Mouse (Mus musculus) hindbrain, postnatal 0 days (tissue): ENCODE measurements around the gene Olfr1274-ps. TPM values are rescaled to one million over a fixed set of nuclear protein-coding genes. Genes with fewer than 3 reads are reported as not detected.
"Not testable (repeated sequence)": the region's sequence is repeated elsewhere in the genome, so short reads cannot be mapped to it uniquely, and the experiment has no call there.

Experiments
- ATAC-seq: fragments of 200-750 bp; cut with Nextera tagmentation; 2 replicates; pipeline ENCODE4 v1.8.0; 2017; ENCODE audit warnings: mild to moderate bottlenecking, moderate TSS enrichment, moderate library complexity
- DNase-seq: peaks from one replicate; pipeline ENCODE4 v3.0.0-alpha.2; 2015; ENCODE audit warnings: low spot score
- H3K27ac ChIP-seq: fragments of 300-500 bp; sonication (generic); 2 replicates; pipeline ENCODE4 v1.5.1; 2014; ENCODE audit warnings: mild to moderate bottlenecking
- H3K27me3 ChIP-seq: fragments of 300-500 bp; sonication (generic); 2 replicates; pipeline ENCODE4 v1.6.1; 2014; ENCODE audit warnings: low read length, mixed read lengths; ENCODE audit not compliant: insufficient read depth
- H3K36me3 ChIP-seq: fragments of 300-500 bp; sonication (generic); 2 replicates; pipeline ENCODE4 v1.6.1; 2014; ENCODE audit warnings: low read length, mixed read lengths; ENCODE audit not compliant: insufficient read depth
- H3K4me1 ChIP-seq: fragments of 300-500 bp; sonication (generic); 2 replicates; pipeline ENCODE4 v1.6.1; 2014; ENCODE audit warnings: antibody characterized with exemption, low read length, mixed read lengths; ENCODE audit not compliant: insufficient read depth
- H3K4me2 ChIP-seq: fragments of 300-500 bp; sonication (generic); 2 replicates; pipeline ENCODE4 v1.6.1; 2014; ENCODE audit warnings: low read depth, mild to moderate bottlenecking, low read length, moderate library complexity, mixed read lengths
- H3K4me3 ChIP-seq: fragments of 300-500 bp; sonication (generic); 2 replicates; pipeline ENCODE4 v1.5.1; 2014; ENCODE audit warnings: low read length
- H3K9ac ChIP-seq: fragments of 300-500 bp; sonication (generic); replicated peaks from 2 replicates; pipeline ENCODE4 v1.6.1; 2014; ENCODE audit warnings: mild to moderate bottlenecking, low read length, moderate library complexity, mixed read lengths
- H3K9me3 ChIP-seq: fragments of 300-500 bp; sonication (generic); 2 replicates; pipeline ENCODE4 v1.6.1; 2016; ENCODE audit warnings: low read length, mixed read lengths
- WGBS: fragments of 180-500 bp; shearing (Covaris S2); extraction: QIAGEN DNeasy Blood & Tissue Kit; methylation state at CpG from one replicate; pipeline ENCODE4 v1.1.7; 2014; 5-methylcytosine and 5-hydroxymethylcytosine counted together
- polyA plus RNA-seq: library from polyadenylated mRNA; unstranded; fragments of >200 nt; fragmentation: Nextera tagmentation; extraction: Ambion mirVana; gene quantifications from 2 replicates; pipeline ENCODE4 v1.2.1, GENCODE M21; 2015
- total RNA-seq: library from RNA; depleted of rRNA; stranded (reverse); fragments of >200 nt; gene quantifications from 2 replicates; pipeline ENCODE4 v1.2.3, GENCODE M21; 2014; rRNA removed

Gene Olfr1274-ps
- not detected in 2 replicates for total RNA-seq
- not detected in 2 replicates for polyA plus RNA-seq

GRCm38 (mm10) chr2:90398633-90399107 is at the start of gene Olfr1274-ps:
TSS of gene Olfr1274-ps (plus strand) at chr2:90398683.
- not testable (repeated sequence) for H3K9ac ChIP-seq
- WGBS: 90% methylated on average over 5 of the region's 7 CpGs

GRCm38 (mm10) chr2:90351047-90351446 is 47.4 kb upstream of the Olfr1274-ps start:
- H3K27me3 ChIP-seq, H3K4me3 ChIP-seq, H3K4me1 ChIP-seq, H3K36me3 ChIP-seq, H3K9me3 ChIP-seq, DNase-seq, H3K4me2 ChIP-seq, H3K27ac ChIP-seq, H3K9ac ChIP-seq: not testable (repeated sequence)
- WGBS: no CpG with 5 or more reads among the region's 6 CpGs
- ATAC-seq: peak; percentile 62; the same call in 1 of the 2 replicates

More at GRCm38 (mm10) chr2:90398633-90399107, at the start of gene Olfr1274-ps:
- not testable (repeated sequence) for H3K27ac ChIP-seq, H3K4me1 ChIP-seq, ATAC-seq, H3K27me3 ChIP-seq, H3K4me3 ChIP-seq, H3K9me3 ChIP-seq, DNase-seq, H3K36me3 ChIP-seq, H3K4me2 ChIP-seq

- H3K4me3 ChIP-seq, H3K9ac ChIP-seq, H3K36me3 ChIP-seq, DNase-seq, H3K4me2 ChIP-seq, H3K9me3 ChIP-seq, H3K27me3 ChIP-seq, H3K4me1 ChIP-seq, H3K27ac ChIP-seq: not testable (repeated sequence)
- ATAC-seq: 0 out of 2 replicates have a peak, but pooled peaks have one; percentile 61
- WGBS: no CpG with 5 or more reads among the region's 3 CpGs
Observed at GRCm38 (mm10) chr2:90351540-90351939, 46.9 kb upstream of the Olfr1274-ps start.

- WGBS: no CpG with 5 or more reads among the region's 5 CpGs
Observed at GRCm38 (mm10) chr2:90359229-90359628, 39.3 kb upstream of the Olfr1274-ps start.

GRCm38 (mm10) chr2:90360199-90360598 is 38.3 kb upstream of the Olfr1274-ps start:
- not testable (repeated sequence) for H3K9me3 ChIP-seq, H3K4me1 ChIP-seq, H3K4me2 ChIP-seq, H3K9ac ChIP-seq, H3K36me3 ChIP-seq, H3K27me3 ChIP-seq, DNase-seq, H3K4me3 ChIP-seq, H3K27ac ChIP-seq, ATAC-seq
- no CpG with 5 or more reads among the region's 4 CpGs for WGBS

More at GRCm38 (mm10) chr2:90359229-90359628, 39.3 kb upstream of the Olfr1274-ps start:
- not testable (repeated sequence) for H3K27ac ChIP-seq, H3K9ac ChIP-seq, ATAC-seq, H3K27me3 ChIP-seq, H3K9me3 ChIP-seq, H3K4me3 ChIP-seq, DNase-seq, H3K4me1 ChIP-seq, H3K36me3 ChIP-seq, H3K4me2 ChIP-seq

- not testable (repeated sequence) for H3K27me3 ChIP-seq, H3K9ac ChIP-seq, H3K9me3 ChIP-seq, H3K36me3 ChIP-seq, H3K27ac ChIP-seq, H3K4me1 ChIP-seq, H3K4me3 ChIP-seq, H3K4me2 ChIP-seq
- ATAC-seq (0 out of 2 replicates have a peak, but pooled peaks have one; percentile 43), DNase-seq (peak; percentile 28)
- 49% methylated on average over 4 of the region's 4 CpGs for WGBS
Observed at GRCm38 (mm10) chr2:90414110-90414821, 15.8 kb downstream of the Olfr1274-ps start.

GRCm38 (mm10) chr2:90422282-90422681 is 23.8 kb downstream of the Olfr1274-ps start:
- not testable (repeated sequence) for H3K9ac ChIP-seq, DNase-seq, H3K9me3 ChIP-seq, ATAC-seq, H3K4me1 ChIP-seq, H3K27me3 ChIP-seq, H3K36me3 ChIP-seq, H3K4me3 ChIP-seq, H3K4me2 ChIP-seq, H3K27ac ChIP-seq
- WGBS: 78% methylated on average over 6 of the region's 6 CpGs

GRCm38 (mm10) chr2:90424937-90425336 is 26.5 kb downstream of the Olfr1274-ps start:
- H3K27me3 ChIP-seq, H3K4me3 ChIP-seq, H3K4me1 ChIP-seq, H3K4me2 ChIP-seq, H3K9ac ChIP-seq, H3K9me3 ChIP-seq, DNase-seq, ATAC-seq, H3K36me3 ChIP-seq, H3K27ac ChIP-seq: not testable (repeated sequence)
- no CpG with 5 or more reads among the region's 4 CpGs for WGBS

- H3K4me3 ChIP-seq, H3K27me3 ChIP-seq, H3K4me1 ChIP-seq, H3K27ac ChIP-seq, H3K4me2 ChIP-seq, DNase-seq, H3K9ac ChIP-seq, H3K9me3 ChIP-seq, H3K36me3 ChIP-seq: not testable (repeated sequence)
- peak; percentile 69 for ATAC-seq
- WGBS: no CpG with 5 or more reads among the region's 11 CpGs
Observed at GRCm38 (mm10) chr2:90428988-90429717, 30.7 kb downstream of the Olfr1274-ps start.
